Mouse (Mus musculus) kidney, embryonic 14.5 days (tissue): ENCODE data around the gene Cacnb4. TPM values are rescaled to one million over a fixed set of nuclear protein-coding genes. Genes with fewer than 3 reads are reported as not detected.

Experiments used
- ATAC-seq: fragments of 200-750 bp; cut with Nextera tagmentation; 2 replicates; pipeline ENCODE4 v1.8.0; 2017; ENCODE audit warnings: moderate number of reproducible peaks, mild to moderate bottlenecking, moderate TSS enrichment, moderate library complexity; ENCODE audit not compliant: low FRiP score, low TSS enrichment
- H3K27ac ChIP-seq: fragments of 300-500 bp; sonication (generic); 2 replicates; pipeline ENCODE4 v1.5.1; 2014; ENCODE audit warnings: low read depth, mild to moderate bottlenecking, low read length, moderate library complexity, mixed read lengths
- H3K27me3 ChIP-seq: fragments of 300-500 bp; sonication (generic); 2 replicates; pipeline ENCODE4 v1.6.1; 2014; ENCODE audit warnings: mild to moderate bottlenecking, low read length; ENCODE audit not compliant: control insufficient read depth, insufficient read depth
- H3K36me3 ChIP-seq: fragments of 300-500 bp; sonication (generic); 2 replicates; pipeline ENCODE4 v1.6.1; 2014; ENCODE audit warnings: low read length, mixed read lengths; ENCODE audit not compliant: control insufficient read depth, insufficient read depth
- H3K4me1 ChIP-seq: fragments of 300-500 bp; sonication (generic); 2 replicates; pipeline ENCODE4 v1.6.1; 2014; ENCODE audit warnings: low read length, mixed read lengths; ENCODE audit not compliant: control insufficient read depth, insufficient read depth
- H3K4me2 ChIP-seq: fragments of 300-500 bp; sonication (generic); replicated peaks from 2 replicates; pipeline ENCODE4 v1.6.1; 2014; ENCODE audit warnings: low read depth, mild to moderate bottlenecking, low read length
- H3K4me3 ChIP-seq: fragments of 300-500 bp; sonication (generic); 2 replicates; pipeline ENCODE4 v1.5.1; 2014; ENCODE audit warnings: mild to moderate bottlenecking, low read length
- H3K9ac ChIP-seq: fragments of 300-500 bp; sonication (generic); 2 replicates; pipeline ENCODE4 v1.6.1; 2014; ENCODE audit warnings: low read depth, mild to moderate bottlenecking, low read length, moderate library complexity
- H3K9me3 ChIP-seq: fragments of 300-500 bp; sonication (generic); 2 replicates; pipeline ENCODE4 v1.6.1; 2016; ENCODE audit warnings: low read length; ENCODE audit not compliant: control insufficient read depth
- WGBS: fragments of 180-500 bp; shearing (Covaris S2); extraction: QIAGEN DNeasy Blood & Tissue Kit; methylation state at CpG from one replicate; pipeline ENCODE4 v1.1.7; 2014; 5-methylcytosine and 5-hydroxymethylcytosine counted together
- polyA plus RNA-seq: library from polyadenylated mRNA; unstranded; fragments of >200 nt; fragmentation: Nextera tagmentation; extraction: Ambion mirVana; gene quantifications from 2 replicates; pipeline ENCODE4 v1.2.1, GENCODE M21; 2014

Gene Cacnb4
- 4.2 and 4.3 TPM in 2 replicates for polyA plus RNA-seq

- H3K27me3 ChIP-seq, result peaks cover 12% of the 10 kb centered on the region
- peak; percentile 92 for ATAC-seq
Measured at GRCm38 (mm10) chr2:52676023-52676912, at the start of gene Cacnb4. Gene Cacnb4, minus strand, starts transcription at chr2:52676831.

GRCm38 (mm10) chr2:52720231-52721025 is 43.8 kb upstream of the Cacnb4 start:
- Histone ChIP-seq H3K27ac (no peak overlapping the region), H3K4me1 (no peaks in the 10 kb centered on the region), H3K27me3 (no peaks in the 10 kb centered on the region), H3K4me2 (no peak overlapping the region), H3K4me3 (no peak overlapping the region), H3K36me3 (peaks cover 1% of the 10 kb centered on the region; the same call in 1 of the 2 replicates), H3K9ac (no peak overlapping the region), H3K9me3 (no peaks in the 10 kb centered on the region)
- no peak for ATAC-seq
- WGBS, result 34% methylated on average over 13 of the region's 13 CpGs

More at GRCm38 (mm10) chr2:52676023-52676912, at the start of gene Cacnb4:
- Histone ChIP-seq H3K4me3 (peak within 1 kb of the TSS; percentile 70), H3K27ac (peak within 1 kb of the TSS; percentile 80), H3K4me2 (peak within 1 kb of the TSS; percentile 84), H3K36me3 (no peaks in the 10 kb centered on the region), H3K4me1 (peaks cover 7% of the 10 kb centered on the region; the same call in 1 of the 2 replicates), H3K9me3 (no peaks in the 10 kb centered on the region), H3K9ac (peak within 1 kb of the TSS; percentile 70)
- under 1% methylated on average over 46 of the region's 77 CpGs for WGBS

- 90% methylated on average over 5 of the region's 5 CpGs for WGBS
- H3K4me1 ChIP-seq, result no peaks in the 10 kb centered on the region
- no peak for ATAC-seq
- peaks cover 21% of the 10 kb centered on the region for H3K36me3 ChIP-seq
- H3K9me3 ChIP-seq, result no peaks in the 10 kb centered on the region
- no peak overlapping the region for H3K9ac ChIP-seq
- H3K4me3 ChIP-seq, result no peak overlapping the region
- H3K4me2 ChIP-seq, result no peak overlapping the region
- H3K27ac ChIP-seq, result no peak overlapping the region
- H3K27me3 ChIP-seq, result no peaks in the 10 kb centered on the region
Measured at GRCm38 (mm10) chr2:52717076-52717475, 40.4 kb upstream of the Cacnb4 start.

GRCm38 (mm10) chr2:52715538-52715937 is 38.9 kb upstream of the Cacnb4 start:
- Histone ChIP-seq H3K4me1 (no peaks in the 10 kb centered on the region), H3K36me3 (peaks cover 23% of the 10 kb centered on the region), H3K27me3 (no peaks in the 10 kb centered on the region), H3K4me2 (no peak overlapping the region), H3K4me3 (no peak overlapping the region), H3K27ac (no peak overlapping the region), H3K9me3 (no peaks in the 10 kb centered on the region), H3K9ac (no peak overlapping the region)
- ATAC-seq, result no peak
- 94% methylated on average over 6 of the region's 6 CpGs for WGBS

- no peak for ATAC-seq
- WGBS, result 97% methylated on average over 4 of the region's 4 CpGs
Measured at GRCm38 (mm10) chr2:52714111-52714510, 37.5 kb upstream of the Cacnb4 start.

GRCm38 (mm10) chr2:52710804-52711203 is 34.2 kb upstream of the Cacnb4 start:
- H3K9ac ChIP-seq, result no peak overlapping the region
- no peaks in the 10 kb centered on the region for H3K27me3 ChIP-seq
- H3K4me2 ChIP-seq, result no peak overlapping the region
- no peaks in the 10 kb centered on the region for H3K9me3 ChIP-seq
- H3K36me3 ChIP-seq, result peaks cover 45% of the 10 kb centered on the region
- ATAC-seq, result no peak
- no peak overlapping the region for H3K27ac ChIP-seq
- no peaks in the 10 kb centered on the region for H3K4me1 ChIP-seq
- no peak overlapping the region for H3K4me3 ChIP-seq
- WGBS, result 87% methylated on average over 2 of the region's 2 CpGs

More at GRCm38 (mm10) chr2:52714111-52714510, 37.5 kb upstream of the Cacnb4 start:
- H3K4me1 ChIP-seq, result no peaks in the 10 kb centered on the region
- peaks cover 32% of the 10 kb centered on the region for H3K36me3 ChIP-seq
- H3K9ac ChIP-seq, result no peak overlapping the region
- no peaks in the 10 kb centered on the region for H3K27me3 ChIP-seq
- H3K4me2 ChIP-seq, result no peak overlapping the region
- H3K27ac ChIP-seq, result no peak overlapping the region
- no peak overlapping the region for H3K4me3 ChIP-seq
- H3K9me3 ChIP-seq, result no peaks in the 10 kb centered on the region

GRCm38 (mm10) chr2:52709417-52709816 is 32.8 kb upstream of the Cacnb4 start:
- H3K27ac ChIP-seq, result no peak overlapping the region

GRCm38 (mm10) chr2:52701368-52702036 is 24.9 kb upstream of the Cacnb4 start:
- WGBS, result 89% methylated on average over 11 of the region's 11 CpGs
- no peak overlapping the region for H3K4me3 ChIP-seq

More at GRCm38 (mm10) chr2:52709417-52709816, 32.8 kb upstream of the Cacnb4 start:
- no peak for ATAC-seq
- Histone ChIP-seq H3K4me3 (no peak overlapping the region), H3K36me3 (peaks cover 39% of the 10 kb centered on the region), H3K27me3 (no peaks in the 10 kb centered on the region), H3K9me3 (no peaks in the 10 kb centered on the region), H3K9ac (no peak overlapping the region), H3K4me2 (no peak overlapping the region), H3K4me1 (no peaks in the 10 kb centered on the region)
- 92% methylated on average over 5 of the region's 5 CpGs for WGBS

More at GRCm38 (mm10) chr2:52701368-52702036, 24.9 kb upstream of the Cacnb4 start:
- no peak overlapping the region for H3K27ac ChIP-seq
- no peaks in the 10 kb centered on the region for H3K4me1 ChIP-seq
- no peak overlapping the region for H3K9ac ChIP-seq
- no peak for ATAC-seq
- no peaks in the 10 kb centered on the region for H3K9me3 ChIP-seq
- H3K4me2 ChIP-seq, result no peak overlapping the region
- H3K36me3 ChIP-seq, result peaks cover 17% of the 10 kb centered on the region; the same call in 1 of the 2 replicates
- H3K27me3 ChIP-seq, result no peaks in the 10 kb centered on the region
